Mouse (Mus musculus) intestine, embryonic 16.5 days (tissue): ENCODE results near the gene Mmp2. TPM values are rescaled to one million over a fixed set of nuclear protein-coding genes. Genes with fewer than 3 reads are reported as not detected.

Experiments used
- ATAC-seq: fragments of 200-750 bp; cut with Nextera tagmentation; 2 replicates; pipeline ENCODE4 v1.8.0; 2017; ENCODE audit warnings: moderate TSS enrichment, moderate library complexity
- H3K27ac ChIP-seq: fragments of 300-500 bp; sonication (generic); 2 replicates; pipeline ENCODE4 v1.5.1; 2014; ENCODE audit warnings: mild to moderate bottlenecking, low read length
- H3K27me3 ChIP-seq: fragments of 300-500 bp; sonication (generic); replicated peaks from 2 replicates; pipeline ENCODE4 v1.6.1; 2014; ENCODE audit warnings: low read length, control low read depth, mixed read lengths; ENCODE audit not compliant: control insufficient read depth, insufficient read depth
- H3K36me3 ChIP-seq: fragments of 300-500 bp; sonication (generic); 2 replicates; pipeline ENCODE4 v1.6.1; 2014; ENCODE audit warnings: low read length, control low read depth; ENCODE audit not compliant: control insufficient read depth, insufficient read depth
- H3K4me1 ChIP-seq: fragments of 300-500 bp; sonication (generic); 2 replicates; pipeline ENCODE4 v1.6.1; 2014; ENCODE audit warnings: low read length, control low read depth, mixed read lengths; ENCODE audit not compliant: control insufficient read depth, insufficient read depth
- H3K4me2 ChIP-seq: fragments of 300-500 bp; sonication (generic); 2 replicates; pipeline ENCODE4 v1.6.1; 2014; ENCODE audit warnings: low read depth, low read length, control low read depth
- H3K4me3 ChIP-seq: fragments of 300-500 bp; sonication (generic); 2 replicates; pipeline ENCODE4 v1.5.1; 2014; ENCODE audit warnings: mild to moderate bottlenecking, low read length
- H3K9ac ChIP-seq: fragments of 300-500 bp; sonication (generic); 2 replicates; pipeline ENCODE4 v1.6.1; 2014; ENCODE audit warnings: low read depth, low read length
- H3K9me3 ChIP-seq: fragments of 300-500 bp; sonication (generic); 2 replicates; pipeline ENCODE4 v1.6.1; 2016; ENCODE audit warnings: low read length, control low read depth; ENCODE audit not compliant: control insufficient read depth
- WGBS: fragments of 180-500 bp; shearing (Covaris S2); extraction: QIAGEN DNeasy Blood & Tissue Kit; methylation state at CpG from one replicate; pipeline ENCODE4 v1.1.7; 2014; 5-methylcytosine and 5-hydroxymethylcytosine counted together
- polyA plus RNA-seq: library from polyadenylated mRNA; unstranded; fragments of >200 nt; fragmentation: Nextera tagmentation; extraction: Ambion mirVana; gene quantifications from 2 replicates; pipeline ENCODE4 v1.2.1, GENCODE M21; 2015

Gene Mmp2
- polyA plus RNA-seq, 1 experiment from 2014 or later = 137 TPM

DNA sequence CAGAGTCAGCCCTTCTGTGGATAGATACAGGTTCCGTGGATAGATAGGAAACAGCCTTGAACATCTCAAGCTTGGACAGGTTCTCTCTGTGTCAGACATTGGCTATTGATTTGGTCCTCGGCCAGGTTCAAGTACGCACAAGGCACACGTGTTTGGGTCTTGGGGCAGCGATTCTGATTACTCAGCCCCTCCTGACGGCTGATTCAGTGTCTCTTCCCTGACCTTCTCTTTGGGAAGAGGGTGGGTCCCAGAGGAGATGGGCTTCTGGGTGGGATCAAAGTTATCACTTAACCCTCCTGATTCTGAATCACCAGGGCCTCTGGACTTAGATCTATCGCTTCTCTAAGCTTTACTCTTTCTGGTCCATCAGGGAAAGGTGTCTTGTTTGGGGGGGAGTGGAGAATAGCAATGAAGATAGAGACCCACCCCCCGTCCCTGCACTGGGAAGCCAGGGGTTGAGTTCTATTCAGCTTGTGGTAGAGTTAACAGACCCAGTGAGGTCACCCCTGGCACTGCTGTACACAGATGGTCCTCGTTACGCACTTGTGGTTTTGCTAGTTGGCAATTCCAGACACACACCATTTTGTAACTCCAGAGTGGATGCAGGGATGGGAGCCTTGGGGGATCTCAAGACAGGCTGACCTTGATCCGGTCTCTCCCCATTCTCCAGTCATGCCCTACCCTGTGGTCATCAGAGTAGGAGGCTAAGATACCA lies 7.9 kb downstream of the Mmp2 start:
- Histone ChIP-seq H3K9ac (no peak overlapping the region), H3K27ac (peak overlapping the region; percentile 54; the same call in 1 of the 2 replicates), H3K4me1 (0 out of 2 replicates have a peak, but pooled peaks cover 4% of the 10 kb centered on the region), H3K4me2 (no peak overlapping the region), H3K36me3 (no peaks in the 10 kb centered on the region), H3K9me3 (no peaks in the 10 kb centered on the region), H3K4me3 (no peak overlapping the region), H3K27me3 (no peaks in the 10 kb centered on the region)
- ATAC-seq = no peak
- WGBS = 69% methylated on average over 11 of the region's 11 CpGs

DNA sequence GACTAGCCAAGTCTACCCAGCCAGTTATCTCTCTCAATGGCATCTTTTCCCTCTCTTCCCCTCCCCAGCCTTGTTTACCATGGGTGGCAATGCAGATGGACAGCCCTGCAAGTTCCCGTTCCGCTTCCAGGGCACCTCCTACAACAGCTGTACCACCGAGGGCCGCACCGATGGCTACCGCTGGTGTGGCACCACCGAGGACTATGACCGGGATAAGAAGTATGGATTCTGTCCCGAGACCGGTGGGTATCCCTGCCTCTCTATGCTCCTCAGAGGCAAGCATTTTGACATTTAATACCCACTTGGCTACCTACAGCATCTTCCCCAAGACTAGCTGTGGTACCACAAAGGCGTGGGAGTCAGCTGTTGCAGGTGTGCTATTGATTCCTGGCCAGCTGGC lies 8.8 kb downstream of the Mmp2 start:
- no peak overlapping the region for H3K4me2 ChIP-seq
- H3K4me3 ChIP-seq = no peak overlapping the region
- no peak overlapping the region for H3K27ac ChIP-seq
- WGBS = 91% methylated on average over 11 of the region's 11 CpGs
- H3K9me3 ChIP-seq = no peaks in the 10 kb centered on the region
- no peaks in the 10 kb centered on the region for H3K27me3 ChIP-seq
- ATAC-seq = no peak
- no peak overlapping the region for H3K9ac ChIP-seq
- no peaks in the 10 kb centered on the region for H3K36me3 ChIP-seq
- H3K4me1 ChIP-seq = 0 out of 2 replicates have a peak, but pooled peaks cover 4% of the 10 kb centered on the region

DNA sequence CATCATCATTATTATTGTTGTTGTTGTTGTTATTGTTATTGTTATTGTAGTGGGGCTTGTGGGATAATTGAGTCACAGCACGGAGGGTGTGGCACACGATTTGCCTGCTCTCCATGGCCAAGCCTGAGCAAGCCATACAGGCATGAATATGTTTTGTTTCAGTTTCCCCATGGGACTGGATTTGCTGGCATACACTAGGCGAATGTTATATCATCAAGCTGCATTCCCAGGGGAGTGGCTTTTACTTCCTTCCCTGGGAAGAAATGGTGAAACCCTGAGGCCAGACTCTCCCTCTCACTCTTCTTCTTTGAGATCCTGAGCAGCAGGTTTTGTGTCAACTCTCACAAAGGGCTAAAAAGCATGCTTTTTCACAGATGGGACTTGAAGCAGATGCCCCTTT lies 11.5 kb downstream of the Mmp2 start:
- H3K4me3 ChIP-seq = no peak overlapping the region
- WGBS = 77% methylated on average over 3 of the region's 3 CpGs
- 0 out of 2 replicates have a peak, but pooled peaks cover 2% of the 10 kb centered on the region for H3K36me3 ChIP-seq
- H3K4me2 ChIP-seq = no peak overlapping the region
- no peak overlapping the region for H3K27ac ChIP-seq
- H3K4me1 ChIP-seq = 0 out of 2 replicates have a peak, but pooled peaks cover 4% of the 10 kb centered on the region
- H3K9ac ChIP-seq = no peak overlapping the region
- no peak for ATAC-seq
- no peaks in the 10 kb centered on the region for H3K9me3 ChIP-seq
- H3K27me3 ChIP-seq = no peaks in the 10 kb centered on the region

DNA sequence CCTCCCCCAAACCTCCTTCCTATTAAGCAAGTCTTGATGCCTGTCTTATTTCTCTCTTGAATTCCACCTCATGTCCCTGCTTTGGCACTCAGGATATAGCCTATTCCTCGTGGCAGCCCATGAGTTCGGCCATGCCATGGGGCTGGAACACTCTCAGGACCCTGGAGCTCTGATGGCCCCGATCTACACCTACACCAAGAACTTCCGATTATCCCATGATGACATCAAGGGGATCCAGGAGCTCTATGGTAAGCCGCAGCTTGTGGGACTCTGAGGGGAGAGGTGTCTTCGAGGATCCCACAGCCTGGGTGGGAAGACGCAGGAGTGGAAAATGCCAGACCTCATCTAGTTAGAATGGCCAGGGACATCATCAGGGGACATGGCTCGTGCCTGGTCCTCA lies 12.1 kb downstream of the Mmp2 start:
- Histone ChIP-seq H3K4me3 (no peak overlapping the region), H3K4me2 (no peak overlapping the region), H3K27ac (no peak overlapping the region), H3K9ac (no peak overlapping the region), H3K4me1 (0 out of 2 replicates have a peak, but pooled peaks cover 4% of the 10 kb centered on the region), H3K27me3 (no peaks in the 10 kb centered on the region), H3K9me3 (no peaks in the 10 kb centered on the region), H3K36me3 (0 out of 2 replicates have a peak, but pooled peaks cover 2% of the 10 kb centered on the region)
- WGBS = 95% methylated on average over 8 of the region's 8 CpGs
- ATAC-seq = no peak

DNA sequence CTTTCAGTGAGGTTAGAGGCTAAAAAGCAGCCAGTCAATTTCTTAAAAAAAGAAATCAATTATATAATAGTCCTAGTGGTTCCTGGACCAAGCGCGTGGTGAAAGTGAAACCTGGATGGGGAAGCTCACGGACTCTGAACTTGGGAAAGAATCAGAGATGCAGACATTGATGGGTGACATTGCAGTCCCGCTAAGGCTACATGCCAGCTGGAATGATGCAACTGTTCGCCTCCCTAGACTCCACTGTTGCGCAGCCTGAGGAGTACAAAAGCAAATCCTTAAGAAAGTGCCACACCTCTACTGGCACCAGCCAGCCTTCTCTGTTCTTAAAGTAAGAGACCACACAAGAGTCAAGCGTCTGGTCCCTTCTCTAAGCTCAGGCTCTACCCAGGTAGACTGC lies 12.8 kb downstream of the Mmp2 start:
- no peak for ATAC-seq
- 89% methylated on average over 7 of the region's 7 CpGs for WGBS
- 0 out of 2 replicates have a peak, but pooled peaks cover 2% of the 10 kb centered on the region for H3K36me3 ChIP-seq

DNA sequence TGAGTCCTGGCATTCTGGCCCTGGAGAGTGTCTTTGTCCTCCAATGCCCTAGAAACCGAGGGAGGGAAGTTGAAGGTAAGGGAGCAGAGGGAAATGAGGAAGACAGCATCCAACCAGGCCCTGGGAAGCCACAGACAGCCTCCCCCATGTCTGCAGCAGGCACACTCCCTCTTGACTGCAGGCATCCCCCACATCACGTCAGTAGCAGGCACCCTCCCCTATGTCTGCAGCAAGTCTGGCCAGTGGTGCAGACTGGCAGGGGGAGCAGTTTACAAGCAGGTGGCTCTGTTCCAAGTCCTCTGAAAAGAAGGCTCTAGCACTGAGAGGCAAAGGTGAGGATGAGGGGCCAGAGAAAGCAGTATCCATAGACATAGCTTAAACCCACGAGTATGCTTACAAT lies 19.6 kb downstream of the Mmp2 start:
- H3K27me3 ChIP-seq = no peaks in the 10 kb centered on the region
- no peak overlapping the region for H3K9ac ChIP-seq
- WGBS = 20% methylated on average over 3 of the region's 3 CpGs
- no peak overlapping the region; the same call in 1 of the 2 replicates for H3K27ac ChIP-seq
- H3K4me1 ChIP-seq = peaks cover 11% of the 10 kb centered on the region
- no peak overlapping the region for H3K4me3 ChIP-seq
- H3K4me2 ChIP-seq = no peak overlapping the region
- no peak; the same call in 1 of the 2 replicates for ATAC-seq
- no peaks in the 10 kb centered on the region for H3K9me3 ChIP-seq
- H3K36me3 ChIP-seq = 0 out of 2 replicates have a peak, but pooled peaks cover 2% of the 10 kb centered on the region

More for the DNA sequence above, 12.8 kb downstream of the Mmp2 start:
- no peak overlapping the region for H3K9ac ChIP-seq
- H3K27ac ChIP-seq = no peak overlapping the region
- H3K9me3 ChIP-seq = no peaks in the 10 kb centered on the region
- no peaks in the 10 kb centered on the region for H3K27me3 ChIP-seq
- H3K4me1 ChIP-seq = no peaks in the 10 kb centered on the region
- no peak overlapping the region for H3K4me2 ChIP-seq
- no peak overlapping the region for H3K4me3 ChIP-seq

DNA sequence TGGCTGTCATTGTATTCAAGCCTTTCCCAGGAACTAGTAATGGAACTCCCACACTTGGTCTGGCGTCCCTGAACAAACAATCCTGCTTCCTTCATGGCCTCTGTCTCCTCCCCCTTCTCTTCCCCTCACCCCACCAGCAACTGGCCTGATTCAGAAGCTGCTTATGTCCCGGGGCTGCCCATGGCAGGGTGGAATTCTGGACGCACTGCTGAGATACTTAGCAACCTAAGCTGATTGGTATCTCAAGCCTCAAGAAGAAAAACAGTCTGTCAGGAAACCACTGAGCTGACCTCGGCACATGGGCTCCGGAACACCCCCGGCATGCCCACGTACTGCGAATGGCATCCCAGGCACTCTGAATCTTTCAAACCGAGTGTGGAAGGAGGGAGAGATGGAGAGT lies 20.2 kb downstream of the Mmp2 start:
- Histone ChIP-seq H3K36me3 (0 out of 2 replicates have a peak, but pooled peaks cover 2% of the 10 kb centered on the region), H3K4me2 (no peak overlapping the region), H3K9ac (no peak overlapping the region), H3K27ac (no peak overlapping the region), H3K4me1 (peaks cover 11% of the 10 kb centered on the region), H3K9me3 (no peaks in the 10 kb centered on the region), H3K27me3 (no peaks in the 10 kb centered on the region), H3K4me3 (no peak overlapping the region)
- WGBS = 45% methylated on average over 9 of the region's 9 CpGs
- ATAC-seq = peak; percentile 27; the same call in 1 of the 2 replicates

DNA sequence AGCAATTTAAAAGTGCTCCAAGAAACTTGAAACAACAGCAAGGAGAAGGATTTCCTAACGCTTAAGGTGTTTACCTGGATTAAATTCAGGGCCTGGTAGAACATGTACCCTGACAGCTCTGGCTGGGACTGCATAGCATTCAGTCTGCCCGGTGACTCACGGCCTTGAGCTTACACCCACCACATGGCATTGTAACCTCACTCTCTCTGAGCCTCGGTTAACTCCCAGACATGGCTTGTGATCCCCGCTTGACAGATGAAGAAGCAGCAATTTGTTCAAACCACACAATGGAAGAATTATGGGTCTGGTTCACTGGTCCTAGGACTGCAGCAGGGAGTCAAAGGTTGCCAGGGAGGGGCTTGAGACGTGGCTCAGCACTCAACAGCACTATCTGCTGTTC lies 22.2 kb downstream of the Mmp2 start:
- Histone ChIP-seq H3K27me3 (no peaks in the 10 kb centered on the region), H3K4me3 (no peak overlapping the region), H3K4me2 (no peak overlapping the region), H3K4me1 (peaks cover 23% of the 10 kb centered on the region), H3K9ac (no peak overlapping the region), H3K9me3 (no peaks in the 10 kb centered on the region), H3K27ac (no peak overlapping the region), H3K36me3 (no peaks in the 10 kb centered on the region)
- ATAC-seq = no peak
- 53% methylated on average over 6 of the region's 6 CpGs for WGBS

DNA sequence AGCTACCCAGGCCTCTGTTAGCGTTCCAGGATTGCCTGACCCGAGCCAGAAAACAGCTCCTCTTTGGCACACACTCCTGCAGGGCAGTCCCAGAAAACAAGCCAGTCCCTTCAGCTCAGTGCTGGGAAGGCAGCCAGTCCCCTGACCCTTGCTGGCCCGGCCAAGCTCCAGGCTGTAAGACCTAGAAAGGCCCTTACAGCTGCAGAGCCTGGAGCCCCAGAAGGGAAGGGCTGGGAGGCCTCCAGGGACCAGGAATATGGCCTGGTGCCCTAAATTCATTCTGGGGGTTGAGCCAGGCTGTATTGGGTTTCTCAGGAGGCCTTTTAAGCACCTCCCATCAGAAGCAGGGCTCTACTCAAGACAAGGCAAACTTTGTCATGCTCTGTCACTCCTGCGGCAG lies 23.1 kb downstream of the Mmp2 start:
- Histone ChIP-seq H3K4me3 (no peak overlapping the region), H3K36me3 (no peaks in the 10 kb centered on the region), H3K4me1 (peaks cover 26% of the 10 kb centered on the region), H3K4me2 (no peak overlapping the region), H3K27me3 (no peaks in the 10 kb centered on the region), H3K9ac (no peak overlapping the region), H3K9me3 (no peaks in the 10 kb centered on the region), H3K27ac (peak overlapping the region; percentile 33)
- peak; percentile 58 for ATAC-seq
- 58% methylated on average over 4 of the region's 4 CpGs for WGBS
